Mouse (Mus musculus): ENCODE measurements around the gene Col2a1. TPM values are rescaled to one million over a fixed set of nuclear protein-coding genes. Genes with fewer than 3 reads are reported as not detected.

Gene Col2a1
- total RNA-seq, 4 experiments from 2014 or later = 1.2 to 2.8 (median 1.9) TPM

DNA sequence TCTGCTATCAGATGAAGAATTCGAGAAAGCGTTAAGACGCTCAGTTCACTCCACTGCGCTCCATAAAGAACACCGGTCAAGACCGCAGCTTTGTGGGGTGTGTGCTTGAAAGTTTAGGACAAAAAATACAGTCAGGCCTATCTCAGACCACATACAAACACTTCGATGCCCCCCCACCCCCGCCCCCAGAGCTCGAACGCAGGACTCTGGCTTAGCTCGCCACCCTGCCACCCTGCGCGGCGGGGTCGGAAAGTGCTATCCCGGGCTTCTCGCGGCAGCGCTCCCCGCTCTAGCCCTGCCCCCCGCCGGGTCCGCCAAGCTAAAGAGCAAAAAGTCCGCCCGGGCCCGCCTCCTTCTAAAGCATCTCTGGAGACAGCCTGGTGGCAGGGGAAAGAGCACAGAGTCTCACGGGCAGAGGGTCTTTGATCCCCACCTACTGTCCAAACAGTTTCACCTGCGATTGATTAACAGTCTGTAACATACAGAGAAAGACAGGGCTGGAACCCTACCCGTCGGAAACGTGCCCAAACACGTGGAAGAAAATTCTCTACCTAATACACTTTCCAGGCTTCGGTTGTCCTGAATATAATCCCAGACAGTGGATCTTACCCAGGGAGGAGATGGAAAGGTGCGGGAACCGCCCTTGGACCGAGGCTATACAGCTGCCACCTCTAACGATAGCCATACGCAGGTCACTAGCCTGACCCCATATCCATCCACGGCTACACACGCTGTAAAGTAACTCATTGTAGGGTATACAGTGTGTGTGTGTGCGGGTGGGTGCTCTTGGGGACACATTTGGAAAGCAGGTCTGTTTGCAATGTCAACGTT lies 1.3 kb downstream of the Col2a1 start:
- DNase-seq (ENCODE audit: low spot score in 2 of 2) = no peak

DNA sequence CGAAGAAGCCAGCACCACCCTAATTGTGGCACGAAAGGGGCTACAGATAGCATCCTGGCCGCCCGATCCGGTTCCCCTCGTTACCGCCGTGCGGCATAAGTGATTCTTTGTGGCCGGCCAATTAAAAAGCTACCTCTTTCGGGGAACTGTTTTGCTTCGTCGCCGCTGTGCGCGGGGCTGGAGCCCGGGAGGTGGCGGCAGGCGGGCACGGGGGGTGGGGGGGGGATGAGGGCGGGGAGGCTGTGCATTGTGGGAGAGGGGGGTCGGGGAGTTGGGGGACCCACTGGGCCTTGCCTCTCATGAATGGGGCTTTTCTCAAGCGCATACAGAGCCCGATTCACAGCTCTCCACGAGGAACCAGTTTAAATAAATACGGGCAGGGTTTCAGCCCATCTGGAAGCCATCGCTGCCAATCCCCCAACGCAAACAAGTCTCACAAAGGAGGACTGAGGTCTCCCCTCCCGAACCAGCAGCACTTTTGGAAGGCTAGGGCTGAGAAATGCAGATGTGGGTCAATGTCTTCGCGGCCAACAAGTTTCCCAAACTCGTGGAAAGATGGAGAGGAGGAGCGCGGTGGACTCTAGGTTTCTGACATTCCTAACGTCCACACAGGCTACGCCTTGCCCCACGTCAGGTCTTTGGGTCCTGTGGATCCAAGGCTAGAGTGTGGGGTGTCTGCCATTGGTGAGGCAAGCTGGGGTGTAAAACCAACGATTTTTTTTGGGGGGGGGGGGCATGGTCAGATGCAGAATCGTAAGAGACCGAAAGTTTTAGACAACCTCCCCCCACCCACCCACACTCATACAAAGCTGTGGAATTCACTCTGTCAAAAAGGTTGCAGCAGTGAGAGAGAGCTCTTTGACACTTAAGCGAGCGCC lies 2.1 kb downstream of the Col2a1 start:
- DNase-seq (ENCODE audit: low spot score in 2 of 2) = peak; percentile 51 to 56

DNA sequence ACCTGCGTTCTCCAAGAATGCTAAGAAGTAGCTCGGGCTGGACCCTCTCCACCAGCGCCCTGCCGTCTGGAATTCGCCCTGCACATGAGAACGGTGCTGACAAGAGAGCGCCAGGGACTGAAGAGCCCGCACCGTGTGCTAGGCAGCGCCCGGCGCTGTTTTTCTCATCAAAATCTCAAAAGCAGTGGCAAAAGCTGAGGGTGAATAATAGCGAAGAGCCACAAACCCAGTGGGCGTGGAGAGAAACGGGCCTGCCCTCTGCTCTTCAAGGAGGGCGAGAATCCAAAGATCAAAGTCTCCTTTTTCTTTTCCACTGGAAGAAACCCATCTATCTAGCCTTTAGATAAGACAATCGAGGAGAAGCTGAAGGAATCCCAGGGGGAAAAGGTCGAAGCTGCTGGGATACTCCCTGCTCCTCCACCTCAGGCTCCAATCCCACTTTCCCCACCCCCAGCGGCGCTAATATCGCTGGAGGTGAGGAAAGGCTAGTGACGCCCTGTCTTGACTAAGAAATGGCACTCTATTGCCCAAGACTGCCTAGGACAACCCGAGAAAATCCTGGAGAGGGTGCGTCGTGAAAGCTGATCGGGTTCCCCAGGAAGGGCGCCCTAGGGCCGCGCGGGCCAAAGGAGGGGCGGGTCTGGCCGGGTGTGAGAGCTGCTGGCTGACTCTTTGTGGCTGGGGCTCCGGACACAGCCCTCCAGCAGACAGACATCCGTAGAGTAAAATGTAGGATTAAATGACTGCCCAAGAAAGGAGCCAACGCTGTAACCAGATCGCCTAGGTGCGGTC lies 3.0 kb downstream of the Col2a1 start:
- no peak for DNase-seq (ENCODE audit: low spot score in 2 of 2)

DNA sequence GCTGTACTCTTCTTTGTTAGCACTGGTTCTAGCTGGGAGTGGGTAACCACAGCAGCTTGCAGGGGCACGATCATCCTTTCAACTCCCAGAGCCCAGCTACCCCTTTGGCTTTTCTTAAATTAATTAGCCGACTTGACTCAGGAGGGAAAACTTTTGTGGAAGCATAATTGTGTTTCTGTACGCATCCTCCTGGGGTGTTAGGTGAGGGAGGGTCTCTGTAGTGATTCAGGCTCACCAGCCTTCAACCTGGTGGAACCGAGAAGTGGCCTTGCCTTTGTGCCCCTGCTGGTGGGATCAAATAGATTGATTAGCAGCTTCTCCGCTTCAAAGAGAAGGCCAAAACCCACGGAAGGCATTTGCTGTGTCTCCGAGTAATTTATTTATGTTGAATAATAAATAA lies 4.5 kb downstream of the Col2a1 start:
- DNase-seq (ENCODE audit: low spot score in 2 of 2) = no peak

DNA sequence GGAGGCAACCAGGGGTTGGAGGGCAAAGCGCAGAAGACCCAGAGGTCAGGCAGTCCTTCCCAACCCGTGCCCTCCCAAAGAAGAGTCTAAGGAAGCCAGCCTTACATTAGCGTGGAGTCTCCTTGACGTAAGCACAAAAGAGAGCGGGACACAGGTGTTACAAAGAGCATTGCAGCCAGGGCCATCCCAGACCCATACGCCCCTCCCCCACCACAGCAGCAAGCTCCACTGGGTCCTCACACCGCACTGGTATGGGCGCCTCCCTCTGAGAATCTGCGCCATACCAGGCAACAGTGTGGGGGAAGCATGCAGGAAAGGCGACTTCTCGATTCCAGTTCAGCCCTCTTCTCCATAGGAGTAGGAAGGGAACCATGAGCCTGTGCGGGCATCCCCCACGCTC lies 4.9 kb downstream of the Col2a1 start:
- no peak for DNase-seq (ENCODE audit: low spot score in 2 of 2)

DNA sequence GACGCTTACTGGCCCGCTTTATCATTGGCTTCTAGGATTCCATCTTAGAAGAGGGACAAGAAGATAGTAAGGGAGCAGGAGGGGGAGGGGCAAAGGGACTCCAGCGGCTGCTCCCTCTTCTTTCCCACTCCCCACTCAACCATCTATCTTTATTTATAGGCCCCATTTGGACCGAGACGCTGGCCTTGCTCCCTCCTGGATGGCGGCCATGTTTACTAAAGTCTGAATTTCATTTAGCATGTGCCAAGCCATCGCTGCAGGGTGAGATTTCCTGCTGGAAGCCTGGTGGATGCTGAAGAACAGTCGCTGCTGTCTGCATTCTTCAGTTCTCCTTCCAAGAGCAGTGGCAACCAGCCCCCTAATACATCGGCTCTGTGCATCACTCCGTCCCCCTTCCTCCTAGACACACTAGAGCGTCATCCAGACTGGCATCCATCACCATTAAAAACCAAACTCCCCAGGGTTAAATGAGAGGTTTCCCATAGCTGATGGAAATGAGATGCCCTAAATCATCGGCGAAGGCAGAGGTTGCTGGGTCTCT lies 7.7 kb downstream of the Col2a1 start:
- DNase-seq (ENCODE audit: low spot score in 2 of 2) = peak in 1 of 2 experiments; percentile 27

DNA sequence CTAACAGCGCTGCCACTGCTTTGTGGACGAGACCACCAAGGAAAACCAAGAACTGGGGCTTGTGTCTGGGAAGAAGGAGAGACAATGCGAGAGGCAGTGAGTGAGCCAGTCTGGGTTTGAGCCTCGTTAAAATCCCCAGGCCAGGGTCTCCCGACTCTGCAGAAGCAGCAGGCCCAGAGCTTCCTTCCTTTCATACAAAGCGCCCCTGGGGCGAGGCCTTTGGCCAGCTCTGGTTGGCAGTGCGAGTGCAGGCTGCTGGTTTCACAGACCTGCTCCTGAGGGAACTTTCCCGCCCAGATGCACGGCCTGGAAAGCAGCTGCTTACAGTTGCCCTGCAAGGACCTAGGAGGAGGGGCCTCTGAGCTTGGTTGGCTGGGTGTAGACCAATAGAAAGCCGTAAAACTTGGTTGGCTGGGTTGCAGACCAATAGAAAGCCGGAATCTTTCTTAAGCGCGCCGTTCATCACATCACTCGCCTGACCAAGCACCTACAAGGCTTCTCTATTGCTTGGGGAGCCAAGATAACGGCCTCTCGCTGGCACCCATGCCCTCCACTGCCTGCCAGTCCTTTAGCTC lies 11.7 kb downstream of the Col2a1 start:
- DNase-seq (ENCODE audit: low spot score in 2 of 2) = peak; percentile 75 to 78

DNA sequence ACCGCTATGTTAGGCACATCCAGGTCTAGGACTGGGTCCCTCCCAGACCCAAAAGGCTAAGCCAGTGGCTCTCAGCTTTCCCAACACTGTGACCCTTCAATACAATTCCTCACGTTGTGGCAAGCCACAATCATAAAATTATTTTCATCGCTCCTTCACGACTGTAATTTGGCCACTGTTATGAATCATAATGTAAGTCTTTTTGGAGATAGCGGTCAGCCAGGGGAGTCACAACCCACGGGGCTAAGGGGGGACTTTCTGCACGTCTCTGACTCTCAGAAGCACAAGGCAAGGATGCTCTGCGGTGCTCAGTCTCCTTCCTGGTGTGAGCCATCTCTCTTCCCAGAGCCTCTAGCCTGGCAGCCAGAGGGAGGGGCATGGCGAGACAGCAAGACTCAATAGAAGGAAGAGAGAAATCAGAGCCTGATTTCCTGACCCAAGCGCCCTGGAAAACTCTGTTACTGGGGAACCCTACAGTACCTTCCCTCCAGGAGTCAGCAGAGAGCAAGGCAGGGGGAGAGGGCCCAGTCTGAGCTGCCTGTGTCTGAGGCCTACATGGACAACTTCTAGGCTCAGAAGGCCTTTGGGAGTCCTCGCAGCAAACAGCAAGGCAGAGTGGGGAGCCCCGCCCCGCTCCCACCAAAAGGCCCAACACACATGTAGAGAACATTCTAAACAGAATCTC lies 12.3 kb downstream of the Col2a1 start:
- DNase-seq (ENCODE audit: low spot score in 2 of 2) = no peak

DNA sequence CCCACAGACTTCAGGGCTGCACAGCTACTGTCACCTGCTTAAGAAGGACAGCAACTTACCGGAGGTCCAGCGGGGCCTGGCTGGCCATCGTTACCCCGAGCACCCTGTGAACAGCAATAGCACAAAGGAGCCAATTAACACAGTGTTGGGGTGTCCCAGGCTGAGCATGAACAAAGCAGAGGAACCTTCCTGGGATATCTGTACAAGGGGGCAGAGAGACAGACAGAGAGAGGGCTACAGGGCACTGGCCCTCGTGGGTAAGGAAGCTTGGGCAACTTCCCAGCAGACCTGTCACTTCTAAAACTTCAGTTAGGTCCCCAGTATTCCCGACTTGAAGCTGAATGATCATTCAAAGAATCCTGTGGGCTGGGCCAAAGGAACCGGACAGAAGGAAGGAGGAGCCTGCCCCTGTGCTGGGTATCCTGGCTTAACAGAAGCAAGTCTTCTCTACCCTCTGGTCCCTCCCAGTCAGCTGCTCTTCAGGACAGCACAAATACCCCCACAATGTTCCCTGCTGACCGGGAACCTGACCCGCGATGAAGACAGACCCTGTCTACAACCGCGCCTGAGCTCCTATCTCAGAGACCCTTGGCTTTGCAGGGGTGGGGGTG lies 13.1 kb downstream of the Col2a1 start:
- no peak for DNase-seq (ENCODE audit: low spot score in 2 of 2)

DNA sequence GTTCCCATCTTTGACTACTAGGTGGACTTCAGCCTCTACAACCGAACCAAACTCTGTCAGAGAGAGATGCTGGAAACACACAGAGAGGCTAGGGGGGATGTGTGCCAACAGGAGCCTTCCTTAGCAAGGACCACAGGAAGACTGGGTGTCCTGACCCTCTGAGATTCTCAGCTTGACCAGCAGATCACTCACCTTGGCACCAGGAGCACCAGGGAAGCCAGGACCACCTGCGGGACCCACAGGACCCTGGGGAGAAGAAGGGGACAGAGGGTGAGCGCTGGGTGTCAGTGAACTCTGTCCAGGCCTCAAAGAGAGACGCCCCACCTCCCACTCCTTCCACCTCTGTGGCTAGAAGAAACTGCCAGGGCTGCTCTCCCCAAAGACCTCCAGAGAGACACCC lies 13.8 kb downstream of the Col2a1 start:
- no peak for DNase-seq (ENCODE audit: low spot score in 2 of 2)

DNA sequence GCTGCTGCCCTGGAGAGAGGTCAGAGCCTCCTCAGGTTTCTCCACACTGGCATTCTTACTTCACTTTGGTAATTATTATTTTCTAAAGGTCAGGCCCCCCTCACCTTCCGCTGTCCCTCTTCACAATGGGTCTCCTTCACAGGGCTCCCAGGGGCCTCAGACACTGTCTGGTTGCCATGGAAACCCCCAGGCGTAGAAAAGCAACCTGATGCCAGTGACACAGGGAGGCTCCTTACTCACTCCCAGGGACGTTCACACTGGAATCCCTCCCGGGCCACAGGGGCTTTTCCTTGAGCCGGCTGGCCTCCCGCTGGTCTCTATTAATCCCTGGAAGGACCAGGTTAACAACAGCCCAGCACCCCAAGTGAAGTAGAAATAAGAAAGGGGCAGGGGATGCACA lies 14.4 kb downstream of the Col2a1 start:
- no peak for DNase-seq (ENCODE audit: low spot score in 2 of 2)

DNA sequence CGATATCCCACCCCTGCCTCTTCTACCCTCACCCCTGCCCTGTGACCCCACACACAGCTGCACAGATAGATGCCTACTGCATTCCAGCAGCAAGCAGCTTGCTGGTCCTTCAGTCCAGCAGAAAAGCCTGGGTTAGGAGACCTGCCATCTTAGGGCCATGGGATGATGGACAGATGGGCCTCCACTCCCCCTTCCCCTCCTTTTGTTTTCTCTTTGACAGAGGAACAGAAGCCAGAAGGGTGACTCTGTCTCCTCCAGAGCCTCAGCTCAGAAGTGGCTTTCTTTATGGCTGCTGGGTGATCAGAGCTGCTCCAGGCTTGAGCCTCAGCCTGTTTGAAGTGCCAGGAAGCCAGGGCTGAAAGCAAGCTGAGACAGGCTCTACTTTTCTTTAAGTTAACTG lies 15.0 kb downstream of the Col2a1 start:
- DNase-seq (ENCODE audit: low spot score in 2 of 2) = no peak

DNA sequence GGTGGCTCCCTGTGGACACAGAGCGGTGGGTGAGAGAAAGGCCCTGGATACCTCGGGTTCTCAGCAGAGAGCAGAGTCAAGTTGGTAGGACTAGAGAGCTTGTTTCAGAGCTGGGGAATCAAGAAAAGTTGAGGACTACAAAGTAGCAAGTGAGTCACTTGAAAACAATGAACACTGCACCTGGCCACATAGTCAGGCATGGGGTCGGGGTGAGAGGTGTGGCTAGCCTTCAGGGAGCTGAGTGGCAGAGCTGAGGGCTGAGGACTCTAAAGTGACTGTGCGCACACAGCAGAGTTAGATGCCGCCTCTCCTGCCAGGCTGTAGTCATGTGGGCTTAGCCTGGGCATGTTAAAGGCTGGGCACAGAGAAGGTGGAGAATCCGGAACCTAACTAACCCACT lies 22.9 kb downstream of the Col2a1 start:
- no peak for DNase-seq (ENCODE audit: low spot score in 2 of 2)

DNA sequence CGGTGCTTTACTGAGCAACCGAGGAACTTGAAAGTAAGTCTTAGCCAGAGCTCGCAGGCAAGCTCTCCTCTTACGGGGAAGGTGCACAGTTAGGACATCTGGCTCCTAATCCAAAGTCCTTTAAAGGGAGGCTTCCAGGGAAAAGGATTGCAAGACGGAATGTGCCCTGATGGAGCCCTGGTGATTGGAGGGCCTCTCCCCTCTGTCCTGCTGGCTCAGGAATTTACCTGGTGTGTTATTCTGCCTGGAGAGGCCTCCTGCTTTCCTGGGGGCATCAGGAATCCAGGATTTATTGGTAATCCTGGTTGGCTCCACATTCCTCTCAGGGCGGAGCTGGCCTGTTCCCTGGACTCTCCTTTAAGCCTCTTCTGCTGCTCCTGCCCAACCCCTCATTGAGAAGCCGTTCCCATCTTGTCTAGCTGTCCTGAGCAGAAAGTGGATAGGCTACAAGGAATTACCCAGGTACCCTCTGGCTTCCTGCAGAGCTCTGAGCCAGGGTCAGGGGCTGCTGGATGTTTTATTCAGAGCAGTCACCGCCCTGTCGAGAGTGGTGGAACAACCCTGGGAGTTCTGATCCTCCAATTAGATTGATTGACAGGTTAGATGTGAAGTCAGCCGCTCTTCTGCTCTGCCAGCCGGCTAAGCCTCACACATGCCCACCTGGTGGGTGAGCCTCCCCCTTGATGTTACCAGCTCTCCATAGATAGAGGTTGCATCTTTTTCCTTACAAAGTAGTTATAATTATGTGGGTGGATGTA lies 31.1 kb downstream of the Col2a1 start:
- DNase-seq (ENCODE audit: low spot score in 2 of 2) = no peak

DNA sequence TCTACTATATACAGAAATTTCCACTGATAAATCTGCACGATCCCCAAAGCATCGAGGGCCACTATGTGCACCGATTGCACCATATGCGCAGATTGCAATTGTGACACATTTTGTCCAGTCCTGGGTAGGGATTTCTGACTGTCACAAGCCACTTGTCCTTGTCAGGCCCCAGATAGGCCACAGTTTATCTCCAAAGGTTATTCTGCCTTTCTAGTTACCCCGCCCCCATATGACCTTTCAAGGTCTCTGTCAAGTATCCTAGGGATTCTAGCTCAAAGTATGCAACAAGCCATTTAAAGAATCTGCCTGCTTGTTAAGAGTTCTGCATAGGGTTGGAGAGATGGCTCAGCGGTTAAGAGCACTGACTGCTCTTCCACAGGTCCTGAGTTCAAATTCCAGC lies 31.9 kb downstream of the Col2a1 start:
- DNase-seq (ENCODE audit: low spot score in 2 of 2) = no peak

DNA sequence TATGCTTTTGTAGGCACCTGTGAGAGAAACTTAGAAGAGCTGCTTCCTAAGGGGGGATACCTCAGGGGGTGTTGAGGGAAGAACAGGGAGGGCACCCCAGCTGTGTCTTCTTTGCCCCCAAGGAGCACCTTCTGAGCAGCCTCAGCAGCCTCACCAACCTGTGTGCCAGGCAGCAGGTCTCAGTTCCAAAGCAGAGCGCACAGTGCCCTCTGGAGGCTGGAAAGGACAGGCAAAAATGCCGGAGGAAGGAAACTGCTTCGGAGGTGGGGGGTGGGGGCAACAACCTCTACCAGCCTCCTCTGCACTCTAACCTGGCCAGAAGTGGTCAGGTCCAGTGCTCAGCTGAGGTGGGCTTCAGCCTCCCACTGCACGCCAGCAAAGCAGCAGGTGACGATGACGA lies 34.2 kb downstream of the Col2a1 start:
- DNase-seq (ENCODE audit: low spot score in 2 of 2) = no peak

DNA sequence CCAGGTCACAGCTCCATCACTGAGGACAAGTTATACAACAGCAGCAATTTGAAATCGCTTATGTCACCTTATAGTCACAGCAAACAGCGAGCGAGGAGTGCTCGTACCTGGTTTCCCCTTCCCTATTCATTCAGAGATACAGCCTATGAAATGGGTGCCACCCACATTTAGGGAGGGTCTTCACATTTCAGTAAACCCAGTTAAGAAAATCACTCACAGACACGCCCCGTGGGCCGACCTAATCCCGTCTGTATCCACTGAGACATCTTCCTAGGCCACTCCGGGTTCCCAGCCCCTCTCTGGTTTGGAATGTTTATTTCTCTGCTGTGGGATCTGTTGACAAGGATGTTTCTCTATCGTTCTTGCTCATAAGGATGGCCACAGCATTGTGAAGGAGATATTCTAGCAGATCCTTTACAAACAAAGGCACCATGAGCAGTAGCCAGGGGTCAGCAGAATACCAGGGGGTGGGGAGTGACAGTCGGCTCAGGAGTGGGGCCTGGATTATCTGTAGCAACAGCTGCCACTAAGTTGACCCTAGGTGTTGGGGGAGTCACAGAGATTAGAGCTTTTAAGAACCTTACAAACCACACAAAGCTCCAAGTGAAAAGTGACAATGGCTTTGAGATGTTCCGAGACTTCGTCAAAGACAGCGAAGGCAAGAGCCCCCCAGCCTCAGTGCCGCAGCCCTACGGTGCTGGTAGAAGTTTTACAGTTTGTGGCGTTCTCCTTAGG lies 39.0 kb downstream of the Col2a1 start:
- DNase-seq (ENCODE audit: low spot score in 2 of 2) = no peak

DNA sequence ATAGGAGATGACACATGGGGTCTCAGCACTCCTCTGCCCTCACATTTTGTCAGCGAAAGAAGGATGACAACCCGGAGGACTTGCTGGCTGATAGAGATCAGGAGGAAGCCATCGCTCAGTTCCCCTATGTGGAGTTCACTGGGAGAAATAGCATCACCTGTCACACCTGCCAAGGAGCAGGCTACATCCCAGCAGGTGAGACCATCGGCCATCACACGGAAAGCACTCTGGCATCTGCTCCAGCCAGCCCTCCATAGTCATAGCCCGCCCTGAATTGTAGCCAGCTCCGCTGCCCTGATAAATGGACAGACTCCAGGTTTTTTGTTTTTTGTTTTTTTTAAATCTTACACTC lies 39.7 kb downstream of the Col2a1 start:
- DNase-seq (ENCODE audit: low spot score in 2 of 2) = no peak
